Mouse (Mus musculus) embryonic facial prominence, embryonic 13.5 days (tissue): ENCODE measurements around the gene Msh4. TPM values are rescaled to one million over a fixed set of nuclear protein-coding genes. Genes with fewer than 3 reads are reported as not detected.
A peak's percentile ranks its signal among the peaks of the same experiment; 100 is the strongest.

Experiments used
- ATAC-seq: fragments of 200-750 bp; cut with Nextera tagmentation; 2 replicates; pipeline ENCODE4 v1.8.0; 2017; ENCODE audit warnings: low read depth; ENCODE audit not compliant: insufficient number of reproducible peaks, insufficient read depth, low FRiP score, low TSS enrichment
- H3K27ac ChIP-seq: fragments of 300-500 bp; sonication (generic); 2 replicates; pipeline ENCODE4 v1.5.1; 2015; ENCODE audit warnings: moderate library complexity, mild to moderate bottlenecking, inconsistent platforms
- H3K27me3 ChIP-seq: fragments of 300-500 bp; sonication (generic); 2 replicates; pipeline ENCODE4 v1.6.1; 2015; ENCODE audit warnings: mild to moderate bottlenecking, inconsistent platforms
- H3K36me3 ChIP-seq: fragments of 300-500 bp; sonication (generic); 2 replicates; pipeline ENCODE4 v1.6.1; 2015; ENCODE audit warnings: mild to moderate bottlenecking, inconsistent platforms
- H3K4me1 ChIP-seq: fragments of 300-500 bp; sonication (generic); 2 replicates; pipeline ENCODE4 v1.6.1; 2015; ENCODE audit warnings: inconsistent platforms
- H3K4me2 ChIP-seq: fragments of 300-500 bp; sonication (generic); 2 replicates; pipeline ENCODE4 v1.6.1; 2015; ENCODE audit warnings: moderate library complexity, mild to moderate bottlenecking, inconsistent platforms
- H3K4me3 ChIP-seq: fragments of 300-500 bp; sonication (generic); 2 replicates; pipeline ENCODE4 v1.5.1; 2015; ENCODE audit warnings: mild to moderate bottlenecking, inconsistent platforms
- H3K9ac ChIP-seq: fragments of 300-500 bp; sonication (generic); 2 replicates; pipeline ENCODE4 v1.6.1; 2015; ENCODE audit warnings: mild to moderate bottlenecking, inconsistent platforms
- H3K9me3 ChIP-seq: fragments of 300-500 bp; sonication (generic); 2 replicates; pipeline ENCODE4 v1.6.1; 2016; ENCODE audit warnings: inconsistent platforms
- WGBS: fragments of 180-500 bp; shearing (Covaris S2); methylation state at CpG from one replicate; pipeline ENCODE4 v1.1.7; 2015; ENCODE audit warnings: mixed read lengths; 5-methylcytosine and 5-hydroxymethylcytosine counted together
- polyA plus RNA-seq: library from polyadenylated mRNA; unstranded; fragments of >200 nt; fragmentation: Nextera tagmentation; extraction: Ambion mirVana; gene quantifications from 2 replicates; pipeline ENCODE4 v1.2.1, GENCODE M21; 2015

Msh4 gene
- polyA plus RNA-seq, 1 experiment from 2014 or later, result 0.18 TPM

- H3K27me3 ChIP-seq, result no peaks in the 10 kb centered on the region
- no peak overlapping the region for H3K4me2 ChIP-seq
- no peak overlapping the region for H3K27ac ChIP-seq
- WGBS, result 93% methylated on average over 5 of the region's 5 CpGs
- no peak for ATAC-seq
- H3K4me1 ChIP-seq, result no peaks in the 10 kb centered on the region
- no peak overlapping the region for H3K4me3 ChIP-seq
- no peak overlapping the region for H3K9ac ChIP-seq
- H3K36me3 ChIP-seq, result peaks cover 82% of the 10 kb centered on the region
- H3K9me3 ChIP-seq, result no peaks in the 10 kb centered on the region
Observed at GRCm38 (mm10) chr3:153932461-153932860, 26.5 kb upstream of the Msh4 start.

GRCm38 (mm10) chr3:153929526-153929925 lies 23.6 kb upstream of the Msh4 start:
- WGBS, result 93% methylated on average over 11 of the region's 11 CpGs
- no peak for ATAC-seq
- Histone ChIP-seq H3K9ac (no peak overlapping the region), H3K27ac (no peak overlapping the region), H3K4me3 (no peak overlapping the region), H3K4me2 (no peak overlapping the region), H3K9me3 (no peaks in the 10 kb centered on the region), H3K36me3 (peaks cover 80% of the 10 kb centered on the region), H3K4me1 (no peaks in the 10 kb centered on the region), H3K27me3 (no peaks in the 10 kb centered on the region)

- Histone ChIP-seq H3K36me3 (peaks cover 70% of the 10 kb centered on the region), H3K9ac (no peak overlapping the region), H3K27ac (no peak overlapping the region), H3K4me1 (no peaks in the 10 kb centered on the region), H3K9me3 (no peaks in the 10 kb centered on the region), H3K4me2 (no peak overlapping the region), H3K27me3 (no peaks in the 10 kb centered on the region), H3K4me3 (no peak overlapping the region)
- ATAC-seq, result no peak
- 87% methylated on average over 7 of the region's 7 CpGs for WGBS
Observed at GRCm38 (mm10) chr3:153926333-153926732, 20.4 kb upstream of the Msh4 start.

GRCm38 (mm10) chr3:153921147-153921910 lies 15.4 kb upstream of the Msh4 start:
- ATAC-seq, result no peak
- no peaks in the 10 kb centered on the region for H3K9me3 ChIP-seq
- H3K9ac ChIP-seq, result no peak overlapping the region
- H3K4me2 ChIP-seq, result no peak overlapping the region
- H3K36me3 ChIP-seq, result peaks cover 42% of the 10 kb centered on the region
- no peak overlapping the region for H3K27ac ChIP-seq
- no peaks in the 10 kb centered on the region for H3K27me3 ChIP-seq
- no peak overlapping the region for H3K4me3 ChIP-seq
- 94% methylated on average over 10 of the region's 10 CpGs for WGBS
- H3K4me1 ChIP-seq, result no peaks in the 10 kb centered on the region

- no peak for ATAC-seq
- no peak overlapping the region for H3K4me3 ChIP-seq
- WGBS, result 7% methylated on average over 1 of the region's 1 CpGs
- peak overlapping the region; percentile 40; the same call in 1 of the 2 replicates for H3K27ac ChIP-seq
- no peak overlapping the region for H3K4me2 ChIP-seq
- H3K4me1 ChIP-seq, result peaks cover 7% of the 10 kb centered on the region
- no peaks in the 10 kb centered on the region for H3K27me3 ChIP-seq
- no peak overlapping the region for H3K9ac ChIP-seq
- no peaks in the 10 kb centered on the region for H3K9me3 ChIP-seq
- H3K36me3 ChIP-seq, result peaks cover 16% of the 10 kb centered on the region
Observed at GRCm38 (mm10) chr3:153917200-153917599, 11.3 kb upstream of the Msh4 start.

GRCm38 (mm10) chr3:153913510-153914243 lies 7.7 kb upstream of the Msh4 start:
- peaks cover 35% of the 10 kb centered on the region for H3K4me1 ChIP-seq
- peak overlapping the region; percentile 77 for H3K4me2 ChIP-seq
- H3K4me3 ChIP-seq, result peak overlapping the region; percentile 94
- ATAC-seq, result no peak
- peak overlapping the region; percentile 95 for H3K27ac ChIP-seq
- WGBS, result 57% methylated on average over 6 of the region's 6 CpGs
- H3K36me3 ChIP-seq, result peaks cover 26% of the 10 kb centered on the region
- H3K9ac ChIP-seq, result peak overlapping the region; percentile 99
- H3K27me3 ChIP-seq, result no peaks in the 10 kb centered on the region
- H3K9me3 ChIP-seq, result no peaks in the 10 kb centered on the region

- 1% methylated on average over 65 of the region's 65 CpGs for WGBS
- no peaks in the 10 kb centered on the region for H3K9me3 ChIP-seq
- ATAC-seq, result peak; percentile 95
Observed at GRCm38 (mm10) chr3:153912546-153913509, 6.9 kb upstream of the Msh4 start, which contains the start of gene Rabggtb. TSS of gene Rabggtb (minus strand) at chr3:153913009.

GRCm38 (mm10) chr3:153911882-153912440 lies 6.0 kb upstream of the Msh4 start:
- ATAC-seq, result no peak
- H3K27ac ChIP-seq, result peak overlapping the region; percentile 95
- H3K36me3 ChIP-seq, result peaks cover 43% of the 10 kb centered on the region
- WGBS, result 2% methylated on average over 12 of the region's 12 CpGs
- peak overlapping the region; percentile 99 for H3K9ac ChIP-seq
- peak overlapping the region; percentile 94 for H3K4me3 ChIP-seq
- H3K4me2 ChIP-seq, result peak overlapping the region; percentile 77
- no peaks in the 10 kb centered on the region for H3K9me3 ChIP-seq
- no peaks in the 10 kb centered on the region for H3K27me3 ChIP-seq
- H3K4me1 ChIP-seq, result peaks cover 44% of the 10 kb centered on the region

More at GRCm38 (mm10) chr3:153912546-153913509, 6.9 kb upstream of the Msh4 start, which contains the start of gene Rabggtb:
- peaks cover 43% of the 10 kb centered on the region for H3K4me1 ChIP-seq
- peak within 1 kb of the TSS; percentile 95 for H3K27ac ChIP-seq
- peak within 1 kb of the TSS; percentile 94 for H3K4me3 ChIP-seq
- H3K27me3 ChIP-seq, result no peaks in the 10 kb centered on the region
- peaks cover 35% of the 10 kb centered on the region for H3K36me3 ChIP-seq
- peak within 1 kb of the TSS; percentile 99 for H3K9ac ChIP-seq
- peak within 1 kb of the TSS; percentile 77 for H3K4me2 ChIP-seq

GRCm38 (mm10) chr3:153911197-153911881 lies 5.4 kb upstream of the Msh4 start:
- 44% methylated on average over 8 of the region's 8 CpGs for WGBS
- H3K9me3 ChIP-seq, result no peaks in the 10 kb centered on the region
- ATAC-seq, result no peak
- H3K4me3 ChIP-seq, result peak overlapping the region; percentile 94
- H3K4me2 ChIP-seq, result peak overlapping the region; percentile 77
- peaks cover 44% of the 10 kb centered on the region for H3K4me1 ChIP-seq
- peak overlapping the region; percentile 95; the same call in 1 of the 2 replicates for H3K27ac ChIP-seq
- H3K36me3 ChIP-seq, result peaks cover 50% of the 10 kb centered on the region
- no peaks in the 10 kb centered on the region for H3K27me3 ChIP-seq
- H3K9ac ChIP-seq, result peak overlapping the region; percentile 99

GRCm38 (mm10) chr3:153910489-153910888 lies 4.6 kb upstream of the Msh4 start:
- Histone ChIP-seq H3K4me2 (peak overlapping the region; percentile 77), H3K36me3 (peaks cover 58% of the 10 kb centered on the region), H3K4me1 (peaks cover 44% of the 10 kb centered on the region), H3K4me3 (peak overlapping the region; percentile 94), H3K9ac (peak overlapping the region; percentile 99), H3K27ac (no peak overlapping the region), H3K27me3 (no peaks in the 10 kb centered on the region), H3K9me3 (no peaks in the 10 kb centered on the region)
- ATAC-seq, result no peak
- 73% methylated on average over 7 of the region's 7 CpGs for WGBS
